Mouse (Mus musculus): ENCODE measurements around the gene Senp7. TPM values are rescaled to one million over a fixed set of nuclear protein-coding genes. Genes with fewer than 3 reads are reported as not detected.

The Senp7 gene
- polyA plus RNA-seq, 1 experiment from 2014 or later = 7.4 TPM

Other genes with a start within 250 kb of the Senp7 start
- gene Nfkbiz, start 209.4 kb upstream of the Senp7 start, polyA plus RNA-seq (2018) = 3.7 to 10.8 TPM (median 4.2 TPM) in 3 replicates
- gene Nxpe3, start 153.1 kb upstream of the Senp7 start, polyA plus RNA-seq (2018) = 0.04 to 0.15 TPM (median 0.05 TPM) in 3 replicates
- 1.2 to 2.2 TPM (median 1.5 TPM) in 3 replicates for gene Cep97, start 113.5 kb upstream of the Senp7 start, polyA plus RNA-seq (2018)
- gene Rpl24, start 82.1 kb upstream of the Senp7 start, polyA plus RNA-seq (2018) = 608 to 832 TPM (median 816 TPM) in 3 replicates
- 5.5 to 8.8 TPM (median 7.3 TPM) in 3 replicates for gene Zbtb11, start 74.5 kb upstream of the Senp7 start, polyA plus RNA-seq (2018)
- gene Pcnp, start 18.6 kb upstream of the Senp7 start, polyA plus RNA-seq (2018) = 64.9 to 123 TPM (median 77.1 TPM) in 3 replicates
- gene Trmt10c, start 10.5 kb upstream of the Senp7 start, polyA plus RNA-seq (2018) = 10.5 to 28.3 TPM (median 22.9 TPM) in 3 replicates
- gene Impg2, start 156.0 kb downstream of the Senp7 start, polyA plus RNA-seq (2018) = 0.04 to 0.06 TPM in 2 of 3 replicates, not detected in the other

Data from macrophage (primary cell).